Mouse (Mus musculus): Measurements from ENCODE around the gene Sfn. TPM values are rescaled to one million over a fixed set of nuclear protein-coding genes. Genes with fewer than 3 reads are reported as not detected.

The Sfn gene
- total RNA-seq, 2 experiments from 2014 or later: not detected

GRCm38 (mm10) chr4:133596084-133596483, 5.9 kb downstream of the Sfn start:
- no peak for ATAC-seq (replicated peaks; ENCODE audit: low FRiP score, poor library complexity, severe bottlenecking)

GRCm38 (mm10) chr4:133595538-133595937, 6.4 kb downstream of the Sfn start:
- no peak for ATAC-seq (replicated peaks; ENCODE audit: low FRiP score, poor library complexity, severe bottlenecking)

GRCm38 (mm10) chr4:133592570-133592969, 9.4 kb downstream of the Sfn start:
- peak; percentile 75 for ATAC-seq (replicated peaks; ENCODE audit: low FRiP score, poor library complexity, severe bottlenecking)

- ATAC-seq (replicated peaks; ENCODE audit: low FRiP score, poor library complexity, severe bottlenecking): peak; percentile 90
Measured at GRCm38 (mm10) chr4:133584059-133584951, 17.7 kb downstream of the Sfn start, which contains the start of gene Gpn2. Gene Gpn2 (plus strand): TSS chr4:133584362.

GRCm38 (mm10) chr4:133583690-133584058, 18.3 kb downstream of the Sfn start:
- ATAC-seq (replicated peaks; ENCODE audit: low FRiP score, poor library complexity, severe bottlenecking): 0 out of 2 replicates have a peak, but pooled peaks have one; percentile 7

- no peak for ATAC-seq (replicated peaks; ENCODE audit: low FRiP score, poor library complexity, severe bottlenecking)
Measured at GRCm38 (mm10) chr4:133577983-133578382, 24.0 kb downstream of the Sfn start.

- no peak; the same call in 1 of the 2 replicates for ATAC-seq (replicated peaks; ENCODE audit: low FRiP score, poor library complexity, severe bottlenecking)
Measured at GRCm38 (mm10) chr4:133574843-133575202, 27.1 kb downstream of the Sfn start.

- ATAC-seq (replicated peaks; ENCODE audit: low FRiP score, poor library complexity, severe bottlenecking): peak; percentile 97
Measured at GRCm38 (mm10) chr4:133574070-133574842, 27.7 kb downstream of the Sfn start, which contains the start of gene Gpatch3. Gene Gpatch3 (plus strand): TSS chr4:133574745.

- ATAC-seq (replicated peaks; ENCODE audit: low FRiP score, poor library complexity, severe bottlenecking): no peak
Measured at GRCm38 (mm10) chr4:133570066-133570466, 31.9 kb downstream of the Sfn start.

- no peak for ATAC-seq (replicated peaks; ENCODE audit: low FRiP score, poor library complexity, severe bottlenecking)
Measured at GRCm38 (mm10) chr4:133569291-133570065, 32.5 kb downstream of the Sfn start.

- no peak for ATAC-seq (replicated peaks; ENCODE audit: low FRiP score, poor library complexity, severe bottlenecking)
Measured at GRCm38 (mm10) chr4:133567251-133567650, 34.7 kb downstream of the Sfn start.

GRCm38 (mm10) chr4:133563123-133563571, 38.8 kb downstream of the Sfn start:
- ATAC-seq (replicated peaks; ENCODE audit: low FRiP score, poor library complexity, severe bottlenecking): no peak

GRCm38 (mm10) chr4:133561622-133562021, 40.3 kb downstream of the Sfn start:
- ATAC-seq (replicated peaks; ENCODE audit: low FRiP score, poor library complexity, severe bottlenecking): no peak

GRCm38 (mm10) chr4:133559846-133560245, 42.1 kb downstream of the Sfn start:
- no peak for ATAC-seq (replicated peaks; ENCODE audit: low FRiP score, poor library complexity, severe bottlenecking)

- no peak for ATAC-seq (replicated peaks; ENCODE audit: low FRiP score, poor library complexity, severe bottlenecking)
Measured at GRCm38 (mm10) chr4:133557041-133557717, 44.8 kb downstream of the Sfn start.

GRCm38 (mm10) chr4:133553448-133554330, 48.3 kb downstream of the Sfn start:
- no peak for ATAC-seq (replicated peaks; ENCODE audit: low FRiP score, poor library complexity, severe bottlenecking)

GRCm38 (mm10) chr4:133552768-133553447, 49.1 kb downstream of the Sfn start, which contains the start of gene Nr0b2:
Gene Nr0b2 (plus strand): TSS chr4:133553376.
- ATAC-seq (replicated peaks; ENCODE audit: low FRiP score, poor library complexity, severe bottlenecking): no peak

GRCm38 (mm10) chr4:133552029-133552428, 49.9 kb downstream of the Sfn start:
- no peak for ATAC-seq (replicated peaks; ENCODE audit: low FRiP score, poor library complexity, severe bottlenecking)

Data from erythroid progenitor cell, adult 5-6 weeks (primary cell).